Mouse (Mus musculus) adrenal gland, adult 8-10 months (tissue): ENCODE measurements at regions not wholly inside any gene's neighbourhood (a gene's known extent, or its start where the extent isn't known, plus 50 kb on each side); places are given as distances from the start of the nearest gene placed in this dataset.

Source experiments
- DNase-seq: peaks from one replicate; pipeline ENCODE4 v3.0.0; 2022

DNA sequence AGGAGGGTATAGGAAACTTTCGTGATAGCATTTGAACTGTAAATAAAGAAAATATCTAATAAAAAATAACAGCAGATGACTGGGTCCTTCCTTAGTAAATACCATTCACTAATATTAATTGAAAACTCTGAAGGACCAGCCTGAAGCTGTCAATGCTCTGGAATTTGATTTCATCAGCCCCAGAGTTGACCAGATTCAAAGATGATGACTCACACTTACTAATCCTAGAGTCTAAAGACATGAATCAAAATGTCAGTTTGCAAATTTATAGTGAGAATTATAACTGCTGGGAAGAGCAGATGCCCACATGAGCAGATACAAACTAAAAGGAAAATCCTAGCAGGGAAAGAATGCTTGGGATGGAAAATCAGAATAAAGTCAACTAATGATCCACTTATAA is 77.8 kb upstream of the Tac1 start:
- DNase-seq = no peak

DNA sequence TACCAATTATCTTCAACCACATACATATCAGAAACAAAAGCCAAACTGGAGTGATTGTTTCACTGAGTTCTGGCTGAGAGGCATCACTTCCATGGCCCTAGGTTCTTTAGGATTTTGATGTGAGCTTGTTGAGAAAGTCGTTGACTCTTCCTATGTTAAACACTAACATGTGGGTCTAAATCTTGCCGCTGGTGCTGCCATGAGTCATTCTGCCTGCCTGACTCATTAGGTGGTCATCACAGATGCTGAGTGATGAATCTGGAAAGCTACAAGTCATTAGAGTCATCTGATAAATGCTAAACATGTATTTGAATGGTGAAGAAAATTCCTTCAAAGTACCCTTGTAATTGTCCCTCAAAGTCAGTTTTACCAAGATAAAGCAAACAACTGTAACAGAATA is 60.4 kb upstream of the Tac1 start:
- DNase-seq = no peak

- DNase-seq = no peak
These were observed 57.9 kb upstream of the Tac1 start for GRCm38 (mm10) chr6:7496766-7497165.
